Mouse (Mus musculus) retina, embryonic 14.5 days (tissue): Measurements from ENCODE around the gene Smc2.
"Not testable (repeated sequence)": the region's sequence is repeated elsewhere in the genome, so short reads cannot be mapped to it uniquely, and the experiment has no call there.

Source experiments
- DNase-seq: peaks from one replicate; pipeline ENCODE4 v3.0.0-alpha.2; 2015; ENCODE audit warnings: low spot score

Smc2 gene

DNA sequence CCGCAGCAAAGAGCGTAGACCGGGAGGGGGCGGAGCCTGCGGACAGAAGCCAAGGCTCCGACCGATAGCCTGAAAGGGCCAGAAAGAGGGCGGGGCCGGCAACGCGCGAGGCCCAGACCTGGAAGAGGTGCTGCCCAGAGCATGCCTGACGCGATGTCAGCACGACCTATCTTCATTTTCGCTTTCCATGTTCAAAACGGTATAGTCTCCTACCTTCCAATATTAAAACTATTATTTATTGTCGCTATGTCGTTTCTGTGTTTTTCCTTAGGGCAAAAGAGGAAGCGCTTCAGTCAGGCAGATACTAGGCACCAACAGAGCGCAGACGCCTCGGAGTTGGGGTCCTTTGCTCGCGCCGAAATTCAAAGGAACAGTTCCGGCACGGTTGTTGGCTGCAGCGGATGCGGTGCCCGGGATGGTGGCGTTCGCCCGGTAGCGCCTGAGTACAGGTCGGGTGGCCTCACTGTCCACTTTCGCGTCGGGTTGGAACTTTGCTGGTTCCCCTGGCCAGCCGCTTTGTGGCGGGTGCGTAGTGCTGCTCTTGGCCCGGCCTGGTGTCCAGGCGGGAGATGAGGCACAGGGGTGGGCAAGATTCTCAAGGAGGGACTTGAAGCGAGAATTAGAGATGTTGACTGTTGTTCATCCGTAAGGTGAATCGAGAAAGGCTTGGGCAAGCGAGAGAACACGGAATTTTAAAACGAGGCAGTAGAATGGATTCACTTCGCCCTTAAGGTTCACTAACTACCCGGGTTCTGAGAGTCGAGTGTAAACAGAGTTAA lies at the start of gene Smc2:
Gene Smc2 (plus strand): TSS at position 358 of the 779 bp plus-strand sequence.
- peak; percentile 96 for DNase-seq

GRCm38 (mm10) chr4:52411587-52411986 lies 27.5 kb upstream of the Smc2 start:
- DNase-seq: no peak

GRCm38 (mm10) chr4:52423653-52424052 lies 15.4 kb upstream of the Smc2 start:
- no peak for DNase-seq

- no peak for DNase-seq
Measured at GRCm38 (mm10) chr4:52429310-52430198, 9.5 kb upstream of the Smc2 start.

DNA sequence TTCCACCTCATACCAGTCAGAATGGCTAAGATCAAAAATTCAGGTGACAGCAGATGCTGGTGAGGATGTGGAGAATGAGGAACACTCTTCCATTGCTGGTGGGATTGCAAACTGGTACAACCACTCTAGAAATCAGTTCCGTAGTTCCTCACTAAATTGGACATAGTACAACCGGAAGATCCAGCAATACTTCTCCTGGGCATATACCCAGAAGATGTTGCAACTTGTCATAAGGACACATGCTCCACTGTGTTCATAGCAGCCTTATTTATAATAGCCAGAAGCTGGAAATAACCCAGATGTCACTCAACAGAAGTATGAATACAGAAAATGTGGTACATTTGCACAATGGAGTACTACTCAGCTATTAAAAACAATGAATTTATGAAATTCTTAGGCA lies 3.5 kb upstream of the Smc2 start:
- not testable (repeated sequence) for DNase-seq

GRCm38 (mm10) chr4:52438371-52438885 lies 615 bp upstream of the Smc2 start:
- DNase-seq: no peak

DNA sequence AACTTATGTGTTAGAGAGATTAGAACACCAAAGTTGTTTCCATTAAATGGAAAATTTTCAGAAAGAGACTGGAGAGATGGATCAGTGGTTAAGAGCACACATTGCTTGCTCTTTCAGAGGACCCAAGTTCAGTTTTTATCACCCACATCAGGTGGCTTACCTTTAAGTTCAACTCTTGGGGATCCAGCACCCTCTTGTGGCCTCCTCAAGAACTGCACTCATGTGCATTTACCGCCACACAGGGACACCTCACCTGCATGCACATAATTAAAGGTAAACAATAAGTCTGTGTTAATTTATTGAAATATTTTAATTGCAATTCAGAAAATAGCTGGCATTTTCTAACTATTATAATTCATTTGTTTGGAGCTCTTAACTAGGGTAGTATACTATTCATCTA lies 20.7 kb downstream of the Smc2 start:
- peak; percentile 20 for DNase-seq

- no peak for DNase-seq
Measured at GRCm38 (mm10) chr4:52461321-52461720, 22.3 kb downstream of the Smc2 start.

DNA sequence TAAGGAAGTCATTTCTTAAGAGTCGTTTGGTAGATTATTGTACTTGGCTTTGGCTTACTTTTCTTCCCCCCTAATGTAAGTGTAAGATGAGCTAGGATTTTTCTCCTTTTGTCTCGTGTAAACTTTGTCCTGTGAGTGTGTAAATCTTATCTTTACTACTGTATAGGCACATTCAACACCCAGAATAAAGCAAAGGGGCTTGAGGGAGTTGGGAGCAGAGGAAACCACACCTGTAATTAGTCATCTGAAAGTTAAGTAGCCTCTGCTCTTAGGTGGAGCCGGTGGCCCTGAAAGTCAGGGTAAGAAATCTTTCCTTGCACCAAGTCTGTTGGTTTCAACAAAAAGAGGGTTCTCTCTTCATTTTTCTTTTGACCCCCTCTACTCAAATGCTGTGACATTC lies 34.4 kb downstream of the Smc2 start:
- no peak for DNase-seq

DNA sequence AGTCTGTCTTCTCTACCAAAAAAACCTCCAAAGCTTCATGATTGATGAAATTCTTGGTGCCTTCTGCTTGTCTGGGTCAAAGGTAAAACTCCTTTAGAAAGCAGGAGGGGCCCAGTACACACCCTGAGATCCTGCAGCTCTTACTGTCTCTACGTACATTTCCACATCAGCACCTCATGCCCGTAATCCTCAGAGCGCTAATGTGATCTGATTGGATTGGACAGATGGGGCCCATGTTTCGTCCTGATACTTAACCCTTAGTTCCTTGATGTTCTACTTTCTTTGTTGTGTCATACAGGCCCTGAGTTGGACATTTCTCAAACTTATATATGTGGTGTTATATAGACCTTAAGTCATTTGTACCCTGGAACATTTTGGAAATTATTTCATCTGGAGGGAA lies 48.4 kb downstream of the Smc2 start:
- peak; percentile 79 for DNase-seq

- not testable (repeated sequence) for DNase-seq
Measured at GRCm38 (mm10) chr4:52497144-52497543, 58.1 kb downstream of the Smc2 start, which contains the start of gene Vma21-ps. Vma21-ps (minus strand) TSS chr4:52497244.

GRCm38 (mm10) chr4:52517580-52517979 lies 78.5 kb downstream of the Smc2 start:
- peak; percentile 24 for DNase-seq

- no peak for DNase-seq
Measured at GRCm38 (mm10) chr4:52519301-52519700, 80.3 kb downstream of the Smc2 start.

DNA sequence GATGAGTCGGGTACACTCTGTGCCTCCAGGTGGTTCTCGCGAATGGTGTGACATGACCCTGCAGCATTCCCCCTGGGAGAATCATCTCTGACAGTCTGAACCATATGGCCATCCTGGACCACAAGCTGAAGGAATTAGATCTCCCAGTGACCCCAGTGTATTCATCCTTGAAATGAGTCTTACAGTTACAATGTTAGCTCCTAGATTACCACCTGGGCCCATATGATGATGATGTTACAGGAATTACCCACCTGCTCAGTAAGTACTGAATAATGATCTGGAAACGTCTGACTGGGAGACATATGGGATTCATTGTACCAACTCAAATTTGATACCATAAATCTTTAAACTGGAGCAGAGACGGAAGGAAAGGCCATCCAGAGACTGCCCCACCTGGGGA lies 87.4 kb downstream of the Smc2 start:
- no peak for DNase-seq

GRCm38 (mm10) chr4:52530636-52531035 lies 91.6 kb downstream of the Smc2 start:
- no peak for DNase-seq
